Mouse (Mus musculus): ENCODE measurements around the gene Sc5d.

DNA sequence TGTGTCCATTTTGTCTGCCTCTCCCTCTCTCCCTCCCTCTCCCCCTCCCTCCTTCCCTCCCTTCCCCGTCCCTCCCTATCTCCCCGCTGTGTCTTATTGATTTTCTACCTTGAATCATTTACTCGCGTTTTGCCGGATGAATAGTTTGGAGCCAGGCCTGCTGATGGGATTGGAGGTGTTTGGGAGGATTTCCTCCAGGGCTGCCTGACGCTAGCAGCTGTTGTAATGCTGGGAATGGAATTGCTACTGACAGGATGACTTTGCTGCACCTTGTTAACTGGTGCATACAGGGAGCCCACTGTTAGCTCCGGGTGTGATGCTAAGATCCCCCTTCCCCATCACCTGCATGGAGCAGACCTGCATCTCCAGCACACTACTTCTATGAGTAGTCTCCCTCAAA is 29.0 kb upstream of the Sc5d start:
- TF ChIP-seq CTCF (conservative IDR thresholded peaks at IDR 0.05; ENCODE audit: insufficient read depth, insufficient read length, low read depth, low read length) = no peak
- no peak for TF ChIP-seq POLR2A (IDR thresholded peaks at IDR 0.05; ENCODE audit: low read depth, low read length)
